13 mouse cellular contexts compared by ENCODE assay signal in genomic region chr6:137472129-137472528, GRCm38 (mm10).
DNase-seq lines count a peak whose midpoint lies in the region; ATAC-seq and TF ChIP-seq lines count a peak whose summit lies in the region.
"Had no signal": no experiment of that assay in that cellular context is flagged by ENCODE, and none has a peak within 500 bp of the region (broad histone marks: within the 10 kb centered on the region; RNA-seq: fewer than 3 reads in every experiment).

No protein-coding gene starts in this region.

- H3K36me3 ChIP-seq in ES-E14 (ENCODE audit: control insufficient read depth, insufficient read depth, low read length, poor library complexity, severe bottlenecking): no peaks in the 10 kb centered on the region
- H3K36me3 ChIP-seq in forebrain, embryonic 16.5 days (ENCODE audit: control insufficient read depth, insufficient read depth): no peaks in the 10 kb centered on the region
- no peaks in the 10 kb centered on the region for H3K36me3 ChIP-seq in midbrain, embryonic 15.5 days (replicated peaks)
- H3K36me3 ChIP-seq: G1E had no signal

- no peaks in the 10 kb centered on the region for H3K27me3 ChIP-seq in forebrain, embryonic 16.5 days (replicated peaks; ENCODE audit: control insufficient read depth, insufficient read depth, low read length)
- H3K27me3 ChIP-seq in midbrain, embryonic 15.5 days (replicated peaks): peaks cover 7% of the 10 kb centered on the region; the same call in 1 of the 2 replicates

- H3K4me1 ChIP-seq in ES-E14 (ENCODE audit: control insufficient read depth in 2 of 2, insufficient read depth in 2 of 2, low read length in 2 of 2, poor library complexity in 1 of 2): no peaks in the 10 kb centered on the region
- peaks cover 18% of the 10 kb centered on the region for H3K4me1 ChIP-seq in forebrain, embryonic 16.5 days (replicated peaks; ENCODE audit: control insufficient read depth, insufficient read depth, low read length)
- peaks cover 25% of the 10 kb centered on the region for H3K4me1 ChIP-seq in midbrain, embryonic 15.5 days

- intact Hi-C loops in left cerebral cortex, postnatal 4 days (cut with DNase I): no loop called here

- no peaks in the 10 kb centered on the region for H3K9me3 ChIP-seq in ES-E14 (ENCODE audit: control insufficient read depth, insufficient read depth, low read depth, low read length)
- H3K9me3 ChIP-seq in forebrain, embryonic 16.5 days (ENCODE audit: control insufficient read depth, low read length): peaks cover 2% of the 10 kb centered on the region; the same call in 1 of the 2 replicates
- no peaks in the 10 kb centered on the region for H3K9me3 ChIP-seq in midbrain, embryonic 15.5 days

- H3K9ac ChIP-seq in ES-E14 (ENCODE audit: insufficient read depth, low read depth, low read length, poor library complexity, severe bottlenecking): no peak overlapping the region
- no peak overlapping the region for H3K9ac ChIP-seq in forebrain, embryonic 16.5 days (replicated peaks; ENCODE audit: low read depth, low read length)
- no peak overlapping the region; the same call in 1 of the 2 replicates for H3K9ac ChIP-seq in midbrain, embryonic 15.5 days

- 34% methylated on average over 9 of the region's 9 CpGs for WGBS in forebrain, embryonic 16.5 days
- WGBS in midbrain, embryonic 15.5 days: 49% methylated on average over 9 of the region's 9 CpGs

- in situ Hi-C loops in ES-E14 (cut with MboI; ENCODE audit: low sequenced_read_pairs in 2 of 2, unreplicated experiment in 2 of 2): no loop called here

- no peak overlapping the region for H3K4me3 ChIP-seq in ES-E14 (ENCODE audit: insufficient read depth in 1 of 2, low read depth in 1 of 2, low read length in 2 of 2, poor library complexity in 1 of 2, severe bottlenecking in 1 of 2)
- H3K4me3 ChIP-seq in forebrain, embryonic 16.5 days (replicated peaks; ENCODE audit: low read length): no peak overlapping the region
- no peak overlapping the region for H3K4me3 ChIP-seq in midbrain, embryonic 15.5 days

- H3K4me2 ChIP-seq in forebrain, embryonic 16.5 days (ENCODE audit: low read length): no peak overlapping the region
- no peak overlapping the region for H3K4me2 ChIP-seq in midbrain, embryonic 15.5 days

- H3K27ac ChIP-seq in ES-E14 (ENCODE audit: insufficient read depth, low read depth, low read length, poor library complexity, severe bottlenecking): 0 out of 2 replicates have a peak overlapping the region, but pooled peaks have one; percentile 10
- no peak overlapping the region for H3K27ac ChIP-seq in forebrain, embryonic 16.5 days (ENCODE audit: low read length)
- H3K27ac ChIP-seq in midbrain, embryonic 15.5 days: peak overlapping the region; percentile 40

- ATAC-seq in frontal cortex, adult (ENCODE audit: low TSS enrichment): peak; percentile 52
- ATAC-seq in forebrain, embryonic 16.5 days: peak; percentile 25
- ATAC-seq in midbrain, embryonic 15.5 days (replicated peaks): peak; percentile 49
- ATAC-seq in granulocyte monocyte progenitor cell, adult 5-6 weeks (replicated peaks; ENCODE audit: poor library complexity, severe bottlenecking): no peak

- no peak for DNase-seq in frontal cortex, postnatal 36 days (ENCODE audit: low spot score in 2 of 2)
- DNase-seq in ES-E14 (ENCODE audit: low read depth, low spot score): no peak
- no peak for DNase-seq in left cerebral cortex, postnatal 4 days
- no peak for DNase-seq in thymus, postnatal 14 days
- DNase-seq: cerebellum, postnatal 25 days; kidney, adult 9 months; lung, adult 18-20 months; thymus, adult 18-20 months had no signal

TF ChIP-seq in ES-E14, 5 proteins besides CTCF, POLR2A, EP300 and RAD21:
- TF ChIP-seq CHD2 (IDR thresholded peaks at IDR 0.05; ENCODE audit: low read depth, low read length) (no peak), ZC3H11A (IDR thresholded peaks at IDR 0.05; ENCODE audit: borderline replicate concordance, low read depth, low read length) (no peak), ZNF384 (IDR thresholded peaks at IDR 0.05; ENCODE audit: low read depth, low read length) (no peak), MAFK (IDR thresholded peaks at IDR 0.05; ENCODE audit: insufficient read depth, low read depth, low read length) (no peak), HCFC1 (IDR thresholded peaks at IDR 0.05; ENCODE audit: borderline replicate concordance, insufficient read depth, low read length) (no peak)
